In genomic region chr15:59775781-59776180, GRCm38 (mm10) we compare ENCODE assay signal across 16 mouse cellular contexts.
DNase-seq lines count a peak whose midpoint lies in the region; ATAC-seq and TF ChIP-seq lines count a peak whose summit lies in the region.
"Had no signal": no experiment of that assay in that cellular context is flagged by ENCODE, and none has a peak within 500 bp of the region (broad histone marks: within the 10 kb centered on the region; RNA-seq: fewer than 3 reads in every experiment).

No protein-coding gene starts in this region.

- no peak overlapping the region for H3K4me2 ChIP-seq in heart, postnatal 0 days (ENCODE audit: low read depth, low read length)
- H3K4me2 ChIP-seq: forebrain, embryonic 12.5 days; limb, embryonic 15.5 days; lung, embryonic 14.5 days had no signal

- peak; percentile 49 for DNase-seq in heart, adult 8-10 months (ENCODE audit: low spot score)
- DNase-seq in heart, embryonic 10.5 days (ENCODE audit: low spot score), result no peak
- DNase-seq in ovary, adult 18-20 months (ENCODE audit: low spot score), result peak; percentile 55
- no peak for DNase-seq in ovary, postnatal 14 days (ENCODE audit: low spot score)
- DNase-seq in brain, adult 2 months (ENCODE audit: low read depth, low spot score), result peak; percentile 48
- no peak for DNase-seq in heart, postnatal 0 days (ENCODE audit: low spot score)
- DNase-seq: cerebellum, adult 2 months; kidney, adult 9 months; lung, embryonic 14.5 days; retina, postnatal 1 day; thymus, postnatal 25 days had no signal

- no peak overlapping the region for H3K4me3 ChIP-seq in heart, embryonic 10.5 days
- H3K4me3 ChIP-seq in heart, postnatal 0 days (ENCODE audit: low read depth, low read length), result no peak overlapping the region
- H3K4me3 ChIP-seq: forebrain, embryonic 12.5 days; limb, embryonic 15.5 days had no signal

- H3K9me3 ChIP-seq in heart, embryonic 10.5 days, result peaks cover 3% of the 10 kb centered on the region; the same call in 1 of the 2 replicates
- H3K9me3 ChIP-seq in heart, postnatal 0 days (replicated peaks; ENCODE audit: control insufficient read depth, low read length), result 0 out of 2 replicates have a peak, but pooled peaks cover 6% of the 10 kb centered on the region
- H3K9me3 ChIP-seq: limb, embryonic 15.5 days had no signal

- no peaks in the 10 kb centered on the region for H3K4me1 ChIP-seq in heart, embryonic 10.5 days
- peaks cover 13% of the 10 kb centered on the region for H3K4me1 ChIP-seq in heart, postnatal 0 days (ENCODE audit: control insufficient read depth, insufficient read depth)
- H3K4me1 ChIP-seq: forebrain, embryonic 12.5 days had no signal

- no peak overlapping the region for H3K9ac ChIP-seq in heart, postnatal 0 days (replicated peaks; ENCODE audit: low read depth, low read length)
- H3K9ac ChIP-seq: forebrain, embryonic 12.5 days; limb, embryonic 15.5 days; lung, embryonic 14.5 days had no signal

- no peaks in the 10 kb centered on the region for H3K27me3 ChIP-seq in heart, embryonic 10.5 days (ENCODE audit: insufficient read depth, poor library complexity, severe bottlenecking)
- no peaks in the 10 kb centered on the region for H3K27me3 ChIP-seq in heart, postnatal 0 days (ENCODE audit: control insufficient read depth, insufficient read depth, low read length)
- H3K27me3 ChIP-seq: forebrain, embryonic 12.5 days; limb, embryonic 15.5 days had no signal

- no peak for ATAC-seq in heart, postnatal 0 days (ENCODE audit: insufficient read depth, low read depth)
- no peak for ATAC-seq in erythroblast, adult 5-6 weeks (replicated peaks; ENCODE audit: low FRiP score, poor library complexity, severe bottlenecking)
- ATAC-seq: CD4-positive, CD25-positive, alpha-beta regulatory T cell, adult 4 months; midbrain, embryonic 16.5 days had no signal

- TF ChIP-seq CTCF in heart, postnatal 0 days (IDR thresholded peaks at IDR 0.05; ENCODE audit: low read depth), result no peak

- H3K36me3 ChIP-seq in heart, embryonic 10.5 days, result no peaks in the 10 kb centered on the region
- no peaks in the 10 kb centered on the region for H3K36me3 ChIP-seq in heart, postnatal 0 days (replicated peaks; ENCODE audit: control insufficient read depth, insufficient read depth, low read length)
- H3K36me3 ChIP-seq: forebrain, embryonic 12.5 days; limb, embryonic 15.5 days had no signal

- 89% methylated on average over 3 of the region's 3 CpGs for WGBS in heart, embryonic 10.5 days
- 58% methylated on average over 3 of the region's 3 CpGs for WGBS in heart, postnatal 0 days

- TF ChIP-seq EP300 in heart, postnatal 0 days (IDR thresholded peaks at IDR 0.05; ENCODE audit: low read depth), result no peak

- no peak overlapping the region for H3K27ac ChIP-seq in heart, embryonic 10.5 days
- H3K27ac ChIP-seq in heart, postnatal 0 days (ENCODE audit: low read depth), result 0 out of 2 replicates have a peak overlapping the region, but pooled peaks have one; percentile 13
- H3K27ac ChIP-seq: forebrain, embryonic 12.5 days; limb, embryonic 15.5 days had no signal

Comparison
In these comparisons a context has a peak if more than half of its experiments do, and no peak if none do; other contexts are left out.
1. DNase-seq: peak in heart, adult 8-10 months (single experiment), ovary, adult 18-20 months (single experiment) and brain, adult 2 months (single experiment); none in heart, embryonic 10.5 days (single experiment), ovary, postnatal 14 days (single experiment) and heart, postnatal 0 days (single experiment).